Mouse (Mus musculus) adrenal gland, postnatal 14 days (tissue): ENCODE results near the gene Ilf3. TPM values are rescaled to one million over a fixed set of nuclear protein-coding genes. Genes with fewer than 3 reads are reported as not detected.
"Not testable (repeated sequence)": the region's sequence is repeated elsewhere in the genome, so short reads cannot be mapped to it uniquely, and the experiment has no call there.

Experiments
- DNase-seq: peaks from one replicate; pipeline ENCODE4 v3.0.0; 2021; ENCODE audit warnings: mixed read lengths
- long read RNA-seq, 2 experiments: library from polyadenylated mRNA; stranded (forward); transcript quantifications; one replicate each; pipeline ENCODE4 v2.0.0; 2021
- total RNA-seq: library from RNA; stranded (reverse); gene quantifications from 2 replicates; pipeline ENCODE4 v1.2.3, GENCODE M21; 2021

Gene Ilf3
- 55.3 and 64.4 TPM in 2 replicates for total RNA-seq
- long read RNA-seq, experiment 1, partial matches to known transcripts, result 9 of 19 reads
- long read RNA-seq, experiment 1, other reads (novel, unspliced or antisense), result 2 of 19 reads
- long read RNA-seq, experiment 2, partial matches to known transcripts, result 13 of 17 reads
- long read RNA-seq, experiment 2, other reads (novel, unspliced or antisense), result 2 of 17 reads

DNA sequence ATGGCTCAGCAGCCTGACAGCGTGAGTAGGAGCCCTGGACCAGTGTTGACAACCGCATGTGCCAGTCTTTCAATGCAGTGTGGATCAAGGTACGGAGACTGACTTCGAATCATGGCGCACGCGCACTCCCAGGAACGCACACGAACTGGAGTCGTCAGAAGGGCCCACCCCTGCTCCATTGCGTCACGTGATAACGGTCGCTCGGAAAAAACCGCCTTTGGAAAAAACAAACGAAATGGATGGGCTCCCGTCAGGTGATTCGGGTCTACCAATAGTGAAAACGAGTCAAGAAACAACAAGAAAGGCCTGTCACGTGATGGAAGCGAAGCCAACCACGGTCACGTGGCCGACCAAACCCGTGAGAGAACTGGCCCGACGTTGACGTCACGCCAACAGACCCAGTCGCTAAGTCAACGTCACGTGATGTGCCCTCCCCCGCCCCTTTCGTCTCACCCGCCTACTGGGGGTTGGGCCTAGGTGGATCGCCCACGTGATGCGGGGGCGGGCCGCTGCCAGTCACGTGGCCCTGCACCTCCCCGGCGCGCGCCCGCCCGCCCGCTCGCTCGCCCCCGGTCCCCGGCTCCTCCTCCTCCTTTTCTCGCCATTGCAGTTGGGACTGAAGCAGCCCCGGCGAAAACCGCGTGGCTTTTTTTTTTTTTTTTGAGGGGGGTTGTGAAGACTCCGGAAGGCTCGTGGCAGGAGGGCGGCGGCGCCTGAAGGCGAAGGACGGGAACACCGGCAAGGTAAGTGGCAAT, at the start of gene Ilf3:
Gene Ilf3, plus strand, starts transcription at position 515 of the 755 bp plus-strand sequence.
- DNase-seq, result peak; percentile 100

DNA sequence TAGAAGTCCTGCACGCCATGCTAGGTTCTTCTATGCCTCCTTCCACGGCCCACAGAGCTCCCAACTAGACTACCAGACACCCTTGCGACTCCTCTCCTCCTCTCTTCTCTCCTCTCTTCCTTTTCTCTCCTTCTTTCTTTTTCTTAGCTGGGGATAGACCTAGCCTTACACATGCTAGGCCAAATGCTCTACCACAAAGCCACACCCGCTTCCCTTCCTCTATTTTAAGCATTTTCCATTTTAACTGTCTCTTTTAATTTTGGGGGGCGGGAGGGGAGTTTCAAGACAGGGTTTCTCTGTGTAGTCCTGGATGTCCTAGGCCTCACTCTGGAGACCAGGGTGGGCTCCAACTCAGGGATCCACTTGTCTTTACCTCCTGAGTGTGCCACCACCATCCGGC, 48.9 kb upstream of the Ilf3 start:
- no peak for DNase-seq

DNA sequence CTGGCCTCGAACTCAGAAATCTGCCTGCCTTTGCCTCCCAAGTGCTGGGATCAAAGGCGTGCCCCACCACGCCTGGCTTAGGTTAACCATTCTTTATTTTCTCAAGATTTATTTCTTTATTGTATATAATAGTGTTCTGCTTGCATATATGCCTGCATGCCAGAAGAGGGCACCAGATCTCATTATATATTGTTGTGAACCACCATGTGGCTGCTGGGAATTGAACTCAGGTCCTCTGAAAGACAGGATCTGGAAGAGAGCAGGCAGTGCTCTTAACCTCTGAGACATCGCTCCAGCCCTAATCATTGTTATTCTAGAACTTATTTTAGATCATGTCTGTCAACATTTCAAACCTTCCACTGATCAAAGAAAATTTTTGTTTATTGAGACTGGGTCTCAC, 48.2 kb upstream of the Ilf3 start:
- no peak for DNase-seq

DNA sequence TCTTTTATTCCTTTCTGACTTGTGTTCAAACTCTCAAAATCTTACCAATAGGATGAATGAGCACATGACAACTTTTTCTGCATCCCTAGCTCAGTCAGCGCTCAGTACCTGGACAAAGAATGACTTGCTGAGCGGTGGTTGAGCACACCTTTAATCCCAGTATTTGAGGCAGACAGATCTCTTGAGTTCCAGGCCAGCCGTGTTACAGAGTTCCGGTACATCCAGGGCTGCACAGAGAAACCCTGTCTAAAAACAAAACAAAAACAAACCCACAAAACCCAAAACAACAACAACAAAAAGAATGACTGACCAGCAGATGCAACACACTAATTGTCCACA, 47.4 kb upstream of the Ilf3 start:
- DNase-seq, result no peak

DNA sequence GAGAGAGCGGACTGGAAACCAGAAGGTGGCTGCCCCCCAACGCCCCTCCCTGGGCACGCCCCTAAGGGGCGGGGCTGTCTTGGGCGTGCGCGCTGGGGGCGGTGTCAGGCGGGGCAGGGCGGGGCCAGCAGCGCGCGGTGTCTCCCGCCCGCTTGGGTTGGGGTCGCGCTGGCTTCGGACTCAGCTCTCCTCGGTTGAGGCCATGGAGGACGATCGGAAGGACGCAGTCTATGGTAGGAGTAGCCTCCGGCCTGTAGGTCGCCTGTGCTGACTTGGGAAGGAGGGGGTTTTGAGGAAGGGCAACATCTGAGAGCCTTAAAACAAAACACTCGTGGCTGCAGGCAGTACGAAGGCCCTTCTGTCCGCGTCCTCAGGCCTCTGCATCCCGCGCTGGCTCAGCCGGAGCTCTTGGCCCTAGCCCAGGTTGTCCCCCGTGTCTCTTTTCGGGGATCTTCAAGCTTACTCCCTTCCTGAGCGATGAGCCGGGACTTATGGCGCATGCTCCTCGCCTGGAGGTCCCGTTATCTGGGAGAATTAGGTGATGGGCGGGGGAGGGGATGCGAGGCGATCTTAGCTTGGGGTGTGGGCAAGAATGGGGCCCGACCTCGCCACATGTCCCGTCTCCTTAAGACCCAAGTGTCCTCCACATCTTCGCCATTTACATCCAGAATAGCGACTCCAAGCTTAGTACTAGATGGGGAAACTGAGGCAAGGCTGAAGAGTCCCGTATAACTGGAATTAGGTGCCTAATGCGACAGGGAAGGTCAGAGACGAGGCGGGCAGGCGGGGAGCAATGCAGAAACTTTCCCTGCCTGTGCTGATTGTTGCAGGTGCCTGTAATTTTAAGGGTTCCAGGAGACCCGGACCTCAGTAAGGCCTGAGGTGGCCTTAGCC, 46.8 kb upstream of the Ilf3 start, which contains the start of gene Slc44a2:
Gene Slc44a2, plus strand, starts transcription at position 80 of the 894 bp plus-strand sequence.
- DNase-seq, result peak; percentile 93

DNA sequence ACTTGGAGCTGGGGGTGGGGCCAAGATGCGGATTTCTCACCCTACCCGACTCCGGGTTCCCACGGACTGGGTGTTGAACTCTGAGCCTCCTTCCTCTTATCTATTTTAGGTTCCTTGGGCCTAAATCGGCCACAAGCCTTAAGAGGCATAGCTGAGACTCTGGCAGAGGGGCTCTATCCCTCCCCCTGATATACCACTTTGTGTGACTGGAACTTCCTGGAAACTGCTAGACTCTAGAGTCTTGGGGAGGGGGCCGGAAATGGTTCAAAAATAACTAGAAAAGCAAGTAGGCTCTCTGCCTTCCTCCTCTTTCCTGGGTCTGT, 46.2 kb upstream of the Ilf3 start:
- DNase-seq, result peak; percentile 38

DNA sequence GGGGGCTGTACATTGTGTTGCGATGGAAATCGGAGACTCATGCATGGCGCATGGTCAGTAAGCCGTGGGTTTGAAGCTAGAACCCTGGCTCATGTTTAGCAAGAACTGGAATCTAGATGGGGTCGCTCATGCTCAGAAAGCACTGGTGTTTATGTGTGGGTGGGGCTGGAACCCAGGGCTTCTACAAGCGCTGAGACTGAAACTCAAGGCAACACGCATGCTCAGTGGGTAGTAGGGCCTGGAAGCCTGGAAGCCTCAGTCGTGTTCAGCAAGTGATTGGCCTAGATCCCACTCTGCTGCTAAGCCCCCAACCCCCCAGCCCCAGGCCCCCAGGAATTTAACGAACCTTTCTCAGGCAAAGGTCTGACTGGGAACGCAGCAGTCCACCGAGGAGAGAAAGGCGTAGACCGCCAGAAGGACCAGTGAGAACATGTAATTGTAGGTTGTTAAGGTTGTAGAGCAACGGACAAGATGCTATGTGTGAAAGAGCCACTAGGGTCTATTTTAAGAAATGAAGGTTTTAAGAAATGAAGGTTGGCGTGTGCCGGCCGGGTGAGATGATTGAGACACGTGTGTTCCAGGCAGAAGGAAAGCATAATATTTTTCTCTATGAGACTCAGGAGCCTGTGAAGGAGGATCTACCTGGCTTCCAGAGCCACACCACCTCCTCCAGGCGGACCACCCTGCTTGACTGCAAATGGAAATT, 45.3 kb upstream of the Ilf3 start:
- no peak for DNase-seq

DNA sequence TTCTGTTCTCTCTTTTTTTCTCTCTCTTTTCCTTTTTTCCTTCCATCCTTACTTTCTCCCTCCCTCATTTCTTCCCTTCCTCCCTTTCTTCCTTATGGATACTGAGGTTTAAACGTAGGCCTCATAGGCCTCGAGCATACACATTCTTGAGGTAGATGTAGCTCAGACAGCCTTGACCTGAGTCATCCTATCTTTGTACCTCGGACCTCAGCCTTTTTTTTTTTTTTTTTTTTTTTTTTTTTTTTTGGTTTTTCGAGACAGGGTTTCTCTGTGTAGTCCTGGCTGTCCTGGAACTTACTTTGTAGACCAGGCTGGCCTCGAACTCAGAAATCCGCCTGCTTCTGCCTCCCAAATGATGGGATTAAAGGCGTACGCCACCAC, 44.8 kb upstream of the Ilf3 start:
- DNase-seq, result not testable (repeated sequence)

DNA sequence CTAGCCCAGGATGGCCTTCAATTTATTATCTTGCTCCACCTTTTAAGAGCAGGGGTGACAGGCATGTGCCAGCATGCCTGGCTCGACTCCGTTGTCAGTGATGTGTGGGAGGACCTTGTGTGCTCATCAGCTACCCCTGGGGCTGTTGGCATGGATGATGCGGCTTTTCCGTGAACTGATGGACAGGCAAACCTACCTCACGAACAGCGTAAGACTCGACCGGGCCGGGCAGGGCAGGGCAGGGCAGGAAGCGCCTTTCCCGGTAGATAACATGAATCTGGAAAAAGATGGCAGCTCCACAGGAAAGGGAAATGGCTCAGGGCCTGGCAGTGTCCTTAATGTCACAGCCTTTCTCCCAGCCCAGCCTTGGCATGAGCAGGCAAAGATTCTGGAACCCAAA, 43.4 kb upstream of the Ilf3 start:
- peak; percentile 42 for DNase-seq

DNA sequence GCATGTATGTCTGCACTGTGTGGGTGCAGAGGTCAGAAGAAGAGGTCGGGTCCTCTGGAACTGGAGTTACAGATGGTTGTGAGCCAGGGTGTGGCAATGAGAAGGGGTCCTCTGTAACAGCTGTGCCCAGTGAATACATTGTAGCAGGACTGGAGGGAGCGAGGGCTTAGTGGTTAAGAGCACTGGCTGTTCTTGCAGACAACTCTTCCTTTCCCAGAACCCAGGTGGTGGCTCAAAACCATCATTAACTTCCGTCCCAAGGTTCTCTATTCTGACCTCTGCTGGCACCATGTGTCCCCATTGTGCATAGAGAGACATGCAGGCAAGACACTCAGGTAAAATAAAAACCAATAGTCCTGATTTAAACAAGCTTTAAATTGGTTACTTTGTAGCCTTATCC, 40.1 kb upstream of the Ilf3 start:
- no peak for DNase-seq

DNA sequence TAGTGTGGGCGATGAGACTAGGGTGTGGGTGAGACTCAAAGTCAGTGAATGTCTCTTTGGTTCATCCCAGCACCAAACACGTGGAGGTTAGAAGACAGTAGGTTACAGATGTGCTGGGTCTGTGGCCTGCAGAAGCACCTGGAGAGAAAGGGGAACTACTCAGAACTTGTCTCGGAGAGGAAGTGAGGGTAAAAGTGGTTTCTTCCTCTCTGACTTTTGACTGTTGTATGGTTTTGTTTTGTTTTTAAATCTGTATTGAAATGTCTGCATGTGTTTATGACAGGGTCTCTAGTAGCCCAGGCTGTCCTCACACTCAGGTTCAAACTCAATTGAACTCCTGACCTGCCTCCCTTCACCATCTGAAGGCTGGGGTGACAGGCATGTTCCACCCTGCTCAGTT, 39.6 kb upstream of the Ilf3 start:
- DNase-seq, result no peak

DNA sequence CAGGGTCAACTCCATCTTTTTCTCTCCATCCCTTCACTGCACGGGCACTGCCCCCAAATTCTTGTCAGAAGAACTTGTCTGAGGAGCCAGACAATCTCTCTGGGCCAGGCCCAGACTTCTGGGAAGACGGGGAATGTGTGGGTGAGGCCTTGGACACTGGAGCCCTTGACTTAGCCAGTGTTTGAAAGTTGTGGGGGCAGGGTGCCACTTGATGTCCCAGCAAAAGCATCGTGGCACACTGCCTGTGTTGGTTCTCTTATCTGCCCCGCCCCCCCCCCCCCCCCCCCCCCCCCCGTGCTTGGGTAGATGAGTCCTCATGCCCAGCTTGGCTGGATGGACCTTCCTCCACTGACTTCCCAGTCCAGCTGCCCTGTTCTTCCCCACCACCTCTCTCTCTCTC, 38.6 kb upstream of the Ilf3 start:
- peak; percentile 55 for DNase-seq

DNA sequence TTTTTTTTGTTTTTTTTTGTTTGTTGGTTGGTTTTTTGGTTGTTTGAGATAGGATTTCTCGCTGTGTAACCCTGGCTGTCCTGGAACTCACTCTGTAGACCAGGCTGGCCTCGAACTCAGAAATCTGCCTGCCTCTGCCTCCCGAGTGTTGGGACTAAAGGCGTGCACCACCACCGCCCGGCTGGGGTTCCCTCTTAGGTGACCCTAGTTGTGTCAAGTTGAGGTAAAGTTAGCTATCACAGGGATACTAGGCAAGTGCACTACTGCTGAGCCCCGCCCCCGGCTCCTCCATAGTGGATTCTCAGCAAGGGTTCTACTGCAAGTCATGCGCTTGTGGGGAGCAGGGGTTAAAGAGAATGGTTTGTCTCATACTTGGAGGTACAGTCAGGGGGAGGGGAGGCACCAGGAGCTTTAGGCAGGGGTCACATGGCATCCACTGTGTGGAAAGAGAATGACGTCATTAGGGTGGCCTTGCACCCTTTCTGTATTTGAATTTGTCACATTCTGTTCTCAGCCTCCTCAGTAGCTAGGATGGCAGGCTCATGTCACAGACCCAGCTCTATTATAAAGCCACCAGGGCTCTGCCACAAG, 37.9 kb upstream of the Ilf3 start:
- DNase-seq, result peak; percentile 50

DNA sequence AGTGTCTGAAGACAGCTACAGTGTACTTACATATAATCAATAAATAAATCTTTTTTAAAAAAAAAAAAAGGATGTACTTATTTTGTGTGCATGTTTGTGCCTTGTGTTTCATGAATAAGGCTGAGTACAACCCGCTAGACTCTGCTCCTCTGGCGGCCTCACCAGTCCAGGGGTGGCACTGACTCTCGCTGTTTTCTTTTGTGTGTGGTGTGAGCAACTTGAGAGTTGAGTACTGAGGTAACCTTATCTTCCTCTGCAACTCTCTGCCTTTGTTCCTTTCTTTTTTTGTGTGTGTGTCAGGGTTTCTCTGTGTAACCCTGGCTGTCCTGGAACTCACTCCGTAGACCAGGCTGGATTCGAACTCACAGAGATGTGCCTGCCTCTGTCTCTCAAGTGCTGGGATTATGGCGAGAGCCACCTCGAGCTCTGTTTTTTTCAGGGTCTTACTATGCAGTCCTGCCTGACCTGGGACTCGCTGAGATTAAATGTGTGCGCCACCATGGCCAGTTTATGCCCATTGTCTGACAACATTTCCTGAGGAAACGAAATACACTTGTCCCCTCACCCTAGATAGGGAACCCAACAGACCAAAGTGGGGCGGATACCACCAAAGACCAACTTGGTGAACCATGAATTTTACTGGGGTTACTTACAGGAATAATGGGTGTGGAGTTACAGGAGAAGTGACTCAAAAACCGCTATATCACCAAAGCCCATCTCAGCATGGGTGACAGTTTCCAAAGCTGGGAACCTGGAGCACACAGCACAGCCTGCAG, 36.1 kb upstream of the Ilf3 start:
- DNase-seq, result no peak

DNA sequence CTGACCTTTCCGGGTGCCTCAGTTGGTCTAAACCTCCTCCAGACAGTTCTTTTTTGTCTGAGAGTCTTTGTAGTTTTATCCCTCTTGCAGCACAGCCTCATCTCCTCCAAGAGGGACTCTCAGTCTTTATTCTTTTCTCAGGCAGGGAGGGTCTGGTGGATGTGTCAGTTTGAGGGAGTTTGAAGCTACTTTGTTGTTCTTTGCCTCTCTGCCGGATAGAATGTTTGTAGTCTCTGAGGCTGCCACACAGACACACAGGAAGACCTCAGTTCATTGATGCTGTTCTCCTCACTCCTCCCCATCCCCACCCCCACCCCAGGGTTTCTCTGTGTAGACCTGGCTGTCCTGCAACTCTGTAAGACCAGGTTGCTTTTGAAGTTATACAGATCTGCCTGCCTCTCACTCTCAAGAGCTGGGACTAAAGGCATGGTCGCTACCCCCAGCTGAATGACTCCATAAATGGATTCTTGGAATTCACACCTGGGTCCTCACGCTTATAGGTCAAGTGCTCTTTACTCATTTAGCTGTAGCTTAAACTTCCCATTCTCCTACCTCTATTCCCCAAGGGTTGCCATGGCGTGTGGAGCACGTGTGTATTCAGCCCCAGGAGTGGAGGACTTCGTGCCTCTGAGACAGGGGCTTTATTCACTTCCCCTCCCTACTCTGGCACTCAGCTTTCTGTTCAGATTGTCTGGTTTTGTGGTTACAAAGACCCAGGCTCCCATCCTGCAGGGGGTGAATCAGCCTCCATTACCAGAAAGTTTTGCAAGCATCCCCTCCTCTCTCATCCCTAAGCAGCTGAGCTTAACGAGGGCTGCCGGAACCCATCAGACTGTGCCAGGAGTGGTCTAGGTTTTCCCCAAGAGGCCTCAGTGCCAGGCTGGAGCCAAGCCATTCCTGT, 35.3 kb upstream of the Ilf3 start:
- no peak for DNase-seq

DNA sequence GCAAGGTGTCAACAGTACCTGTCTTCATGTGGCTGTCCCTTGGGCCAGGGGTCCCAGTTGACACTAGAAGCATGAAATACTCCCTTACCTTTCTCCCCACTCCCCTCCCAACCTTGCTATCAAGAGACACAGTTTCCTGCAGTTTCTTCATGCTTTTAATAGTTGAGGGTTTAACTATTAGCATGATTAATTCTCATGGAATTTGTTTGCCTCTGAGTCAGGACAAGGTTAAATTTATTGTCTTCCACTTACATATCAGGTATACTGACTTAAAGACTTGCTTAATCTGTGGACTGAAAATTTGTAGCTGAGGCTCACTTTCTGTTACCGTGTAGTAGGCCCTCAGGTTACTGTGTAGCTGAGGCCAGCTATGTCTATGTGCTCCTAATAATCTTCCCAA, 34.1 kb upstream of the Ilf3 start:
- no peak for DNase-seq

DNA sequence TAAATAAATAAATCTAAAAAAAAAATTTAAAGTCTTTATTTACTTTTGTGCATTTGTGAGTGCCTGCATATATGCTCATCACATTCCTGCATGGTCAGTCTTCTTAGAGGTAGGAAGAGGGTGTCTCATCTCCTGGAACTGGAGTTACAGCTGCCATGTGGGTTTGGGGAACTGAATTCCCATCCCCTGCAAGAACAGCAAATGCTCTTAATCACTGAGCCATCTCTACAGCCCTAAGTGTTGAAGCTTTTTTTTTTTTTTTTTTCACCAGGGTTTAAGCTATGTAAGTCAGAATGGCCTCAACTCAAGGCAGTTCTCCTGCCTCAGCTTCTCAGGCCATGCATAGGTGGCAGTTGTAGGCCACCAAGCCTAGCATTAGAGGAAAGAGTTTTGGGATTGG, 32.9 kb upstream of the Ilf3 start:
- no peak for DNase-seq

DNA sequence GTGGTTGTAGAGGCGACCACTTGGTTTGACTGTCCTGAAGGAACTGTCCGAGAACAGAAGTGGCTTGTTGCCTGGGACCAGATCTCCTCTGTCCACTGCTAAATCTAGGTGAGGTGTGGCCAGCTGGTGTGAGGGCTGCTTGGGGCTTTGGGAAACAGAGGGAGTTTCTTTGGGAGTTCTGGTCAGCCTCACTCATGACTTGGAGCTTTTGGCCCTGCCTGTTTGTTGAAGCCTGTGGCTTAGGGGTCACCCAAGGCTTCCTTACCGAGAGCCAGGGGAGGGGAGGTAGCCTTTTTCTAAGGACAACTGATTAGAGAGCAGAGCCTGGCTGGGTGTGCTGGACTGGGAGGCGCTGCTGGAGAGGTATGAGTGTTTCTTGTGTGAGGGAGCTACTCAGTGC, 32.3 kb upstream of the Ilf3 start:
- DNase-seq, result no peak

DNA sequence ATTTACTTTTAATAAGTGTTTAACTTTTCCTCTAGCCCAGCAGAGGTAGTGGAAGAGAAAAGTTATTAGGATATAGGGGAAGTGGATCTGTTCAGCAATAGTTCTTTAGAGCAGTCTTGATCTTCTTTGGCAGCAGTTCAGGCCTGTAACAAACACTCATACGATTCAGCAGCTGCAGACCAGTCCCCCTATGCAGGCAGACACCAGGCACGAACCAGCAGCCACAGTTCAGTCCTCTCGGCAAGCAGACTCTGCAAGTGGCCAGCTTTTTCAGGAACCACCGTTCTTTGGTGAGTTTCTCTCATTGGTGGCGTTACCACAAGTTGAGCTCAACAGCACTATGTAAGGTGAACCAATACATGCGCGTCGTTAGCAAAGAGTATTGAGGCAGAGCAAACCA, 31.2 kb upstream of the Ilf3 start:
- no peak for DNase-seq

DNA sequence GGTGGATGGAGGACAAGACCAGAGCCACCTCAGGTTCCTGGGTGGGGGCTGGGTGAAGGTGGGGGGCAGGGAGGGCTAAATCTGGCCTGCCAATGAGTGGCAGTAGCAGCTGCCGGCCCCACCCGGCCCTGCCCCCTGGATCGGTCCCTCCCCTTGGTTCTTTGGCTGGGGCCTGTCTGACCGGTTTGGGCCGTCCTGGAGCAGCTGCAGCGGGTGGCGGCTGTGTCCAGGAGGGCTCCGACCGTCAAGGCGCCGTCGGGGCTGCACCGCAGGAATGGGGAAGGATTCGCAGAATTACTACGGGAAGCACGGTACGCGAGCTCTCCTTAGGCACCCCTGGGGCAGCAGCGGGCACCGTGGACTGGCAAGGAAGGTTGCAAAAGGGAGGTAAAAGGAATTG, 30.0 kb upstream of the Ilf3 start:
- DNase-seq, result no peak

DNA sequence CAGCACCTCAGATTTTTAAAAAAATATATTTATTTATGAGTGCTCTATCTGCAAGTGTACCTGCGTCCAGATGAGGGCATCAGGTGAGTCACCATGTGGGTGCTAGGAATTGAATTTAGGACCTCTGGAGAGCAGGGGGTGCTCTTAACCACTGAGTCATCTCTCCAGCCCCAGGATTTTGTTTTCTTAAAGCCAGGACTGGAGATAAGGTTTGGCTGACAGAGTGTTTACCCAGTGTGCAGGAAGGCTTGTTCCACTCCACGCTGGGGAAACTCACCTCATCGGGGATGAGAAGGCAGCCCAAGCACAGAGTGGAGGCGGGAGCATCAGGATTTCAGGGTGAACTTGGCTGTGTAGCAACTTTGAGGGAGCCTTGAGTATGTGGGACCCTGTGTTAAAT, 27.3 kb upstream of the Ilf3 start:
- no peak for DNase-seq
